Mouse (Mus musculus): Measurements from ENCODE around the gene Unkl.
"Not testable (repeated sequence)": the region's sequence is repeated elsewhere in the genome, so short reads cannot be mapped to it uniquely, and the experiment has no call there.

Gene Unkl

GRCm38 (mm10) chr17:25219492-25220295 lies 31.5 kb downstream of the Unkl start:
- no peak for DNase-seq (ENCODE audit: low read depth, low spot score)

GRCm38 (mm10) chr17:25220746-25221145 lies 32.5 kb downstream of the Unkl start:
- DNase-seq (ENCODE audit: low read depth, low spot score), result no peak

- no peak for DNase-seq (ENCODE audit: low read depth, low spot score)
These were observed 33.8 kb downstream of the Unkl start for GRCm38 (mm10) chr17:25221821-25222503.

GRCm38 (mm10) chr17:25222504-25222940 lies 34.3 kb downstream of the Unkl start:
- not testable (repeated sequence) for DNase-seq (ENCODE audit: low read depth, low spot score)

GRCm38 (mm10) chr17:25222951-25223601 lies 34.9 kb downstream of the Unkl start:
- no peak for DNase-seq (ENCODE audit: low read depth, low spot score)

GRCm38 (mm10) chr17:25224586-25225222 lies 36.5 kb downstream of the Unkl start:
- no peak for DNase-seq (ENCODE audit: low read depth, low spot score)

- DNase-seq (ENCODE audit: low read depth, low spot score), result no peak
These were observed 37.5 kb downstream of the Unkl start for GRCm38 (mm10) chr17:25225659-25226058.

GRCm38 (mm10) chr17:25227991-25228390 lies 39.8 kb downstream of the Unkl start:
- no peak for DNase-seq (ENCODE audit: low read depth, low spot score)

GRCm38 (mm10) chr17:25230014-25230655 lies 41.9 kb downstream of the Unkl start:
- not testable (repeated sequence) for DNase-seq (ENCODE audit: low read depth, low spot score)

- DNase-seq (ENCODE audit: low read depth, low spot score), result no peak
These were observed 42.5 kb downstream of the Unkl start for GRCm38 (mm10) chr17:25230700-25231099.

GRCm38 (mm10) chr17:25231621-25232020 lies 43.4 kb downstream of the Unkl start:
- DNase-seq (ENCODE audit: low read depth, low spot score), result not testable (repeated sequence)

GRCm38 (mm10) chr17:25235635-25236034 lies 47.4 kb downstream of the Unkl start:
- DNase-seq (ENCODE audit: low read depth, low spot score), result no peak

GRCm38 (mm10) chr17:25239695-25240636 lies 51.8 kb downstream of the Unkl start, which contains the start of the genes Gnptg and Tsr3:
Gene Gnptg, minus strand, starts transcription at chr17:25240124.
Gene Tsr3, plus strand, starts transcription at chr17:25240170.
- peak; percentile 93 for DNase-seq (ENCODE audit: low read depth, low spot score)

- no peak for DNase-seq (ENCODE audit: low read depth, low spot score)
These were observed 55.1 kb downstream of the Unkl start for GRCm38 (mm10) chr17:25243131-25243780.

GRCm38 (mm10) chr17:25244239-25244638 lies 56.0 kb downstream of the Unkl start:
- DNase-seq (ENCODE audit: low read depth, low spot score), result no peak

- no peak for DNase-seq (ENCODE audit: low read depth, low spot score)
These were observed 60.0 kb downstream of the Unkl start for GRCm38 (mm10) chr17:25248033-25248750.

- no peak for DNase-seq (ENCODE audit: low read depth, low spot score)
These were observed 62.1 kb downstream of the Unkl start for GRCm38 (mm10) chr17:25250181-25250835.

GRCm38 (mm10) chr17:25252643-25253042 lies 64.4 kb downstream of the Unkl start:
- DNase-seq (ENCODE audit: low read depth, low spot score), result no peak
